Mouse (Mus musculus) cerebellum, postnatal 14 days (tissue): ENCODE data around the gene 4930402F06Rik.

Experiments
- DNase-seq, 2 experiments: peaks; one replicate each; pipeline ENCODE4 v3.0.0; 2021; ENCODE audit warnings: mixed read lengths in 2 of 2

4930402F06Rik gene

DNA sequence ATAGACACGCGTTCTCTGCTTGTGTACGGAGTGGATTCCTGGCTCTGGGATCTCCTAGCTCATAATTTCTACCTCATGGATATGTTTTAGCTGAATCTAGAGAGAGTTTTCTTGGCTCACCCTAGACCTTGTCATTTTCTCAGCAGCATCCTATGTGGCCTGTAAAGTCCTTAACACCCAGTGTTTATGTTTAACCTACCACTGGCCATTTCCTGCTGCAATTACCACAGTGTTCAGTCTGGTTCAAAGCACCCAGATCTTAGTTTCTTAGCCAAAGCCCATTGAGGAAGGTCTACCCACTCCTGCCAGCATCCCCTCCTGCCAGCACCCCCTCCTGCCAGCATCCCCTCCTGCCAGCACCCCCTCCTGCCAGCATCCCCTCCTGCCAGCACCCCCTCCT, 15.8 kb upstream of the 4930402F06Rik start:
- no peak for DNase-seq

DNA sequence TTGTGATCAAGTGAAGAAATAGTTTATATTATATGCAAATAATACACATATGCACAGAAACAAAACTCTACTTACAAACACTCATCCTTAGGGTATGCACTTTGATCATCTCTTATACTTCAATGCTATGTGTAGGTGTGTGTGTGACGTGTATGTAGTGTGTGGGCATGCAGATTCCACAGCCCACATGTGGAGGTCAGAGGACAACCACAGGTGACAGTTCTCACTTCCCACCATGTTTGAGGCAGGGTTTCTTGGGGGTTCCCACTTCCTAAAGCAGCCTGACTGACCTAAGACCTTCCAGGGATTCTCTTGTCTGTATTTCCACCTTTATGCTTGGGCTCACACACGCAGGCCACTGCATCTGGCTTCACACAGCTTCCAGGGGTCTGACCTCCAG, 15.3 kb upstream of the 4930402F06Rik start:
- DNase-seq: no peak

DNA sequence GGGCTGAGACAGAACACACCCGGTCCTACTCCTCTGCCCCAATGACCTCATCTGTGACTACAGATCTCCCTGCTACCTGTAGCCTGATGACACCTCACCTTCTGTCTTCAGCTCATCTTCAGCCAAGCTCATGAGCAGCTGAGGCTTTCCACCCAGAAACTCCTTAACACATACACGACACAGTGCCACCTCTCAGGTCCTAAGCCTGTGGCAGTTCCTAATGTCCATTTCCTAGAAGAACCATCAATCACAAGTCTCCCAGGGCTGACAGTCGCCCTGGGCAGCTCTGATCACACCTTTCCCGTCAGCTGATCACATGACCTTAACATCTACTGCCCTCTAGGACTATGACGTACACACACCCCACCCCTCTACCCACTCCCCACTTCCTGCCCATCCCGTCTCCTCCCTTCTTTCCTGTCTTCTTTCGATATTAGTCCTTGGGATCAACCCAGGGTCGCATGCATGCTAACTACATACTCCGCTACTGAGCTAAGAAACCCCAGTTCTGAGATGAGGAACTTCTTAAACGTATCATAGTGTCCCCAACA, 14.7 kb upstream of the 4930402F06Rik start:
- DNase-seq: no peak

DNA sequence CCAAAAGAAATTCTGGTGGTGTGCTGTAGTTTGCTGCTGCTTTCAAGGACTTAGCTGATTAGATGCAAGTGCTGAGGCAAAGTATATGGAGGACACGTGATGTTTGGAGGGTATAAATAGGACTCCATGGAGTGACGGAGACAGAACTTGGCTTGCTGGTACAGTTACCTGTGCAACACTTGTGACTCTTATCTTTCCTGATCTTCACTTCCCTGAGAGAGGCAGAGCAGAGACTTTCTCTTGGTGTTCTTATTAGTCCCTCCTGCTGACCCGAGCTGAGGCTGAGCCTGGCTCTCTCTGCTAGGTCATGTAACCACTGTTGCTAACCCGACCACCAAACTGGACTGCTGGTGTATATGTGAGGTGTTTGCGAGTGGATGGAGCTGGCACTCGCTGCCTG, 12.5 kb upstream of the 4930402F06Rik start:
- no peak for DNase-seq

DNA sequence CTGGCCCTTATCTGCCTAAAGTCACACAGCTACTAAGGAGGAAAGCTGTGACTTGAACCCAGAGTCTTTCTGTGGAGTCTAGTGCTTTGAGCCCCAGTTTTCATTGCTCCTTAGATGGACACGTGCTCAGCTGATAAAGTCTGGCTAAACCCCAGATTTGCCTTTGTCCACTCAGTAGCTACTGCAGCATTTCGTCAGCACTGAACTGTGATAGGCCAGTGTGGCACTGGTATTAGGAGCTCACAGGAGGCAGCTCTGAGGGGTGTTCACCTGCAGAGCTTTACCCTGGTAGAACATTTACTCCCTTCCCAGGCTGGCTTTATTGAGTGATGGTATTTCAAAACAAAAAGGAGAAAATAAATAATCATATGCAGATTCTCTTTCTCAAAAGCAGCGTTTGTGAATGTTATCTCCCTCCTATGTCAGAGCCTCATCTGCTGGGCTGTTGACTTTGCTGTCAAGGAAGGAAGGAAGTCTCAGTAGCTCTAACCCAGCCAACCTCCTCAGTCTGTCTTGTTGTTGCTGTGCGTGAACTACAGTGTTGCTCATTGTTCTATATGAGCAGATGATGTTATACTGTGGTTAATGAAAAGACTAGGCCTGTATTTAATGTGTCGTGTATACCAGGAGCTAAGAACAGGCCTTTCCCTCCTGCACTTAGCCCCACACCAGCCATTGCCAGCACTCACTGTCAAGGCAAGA, 11.6 kb upstream of the 4930402F06Rik start:
- DNase-seq: no peak

DNA sequence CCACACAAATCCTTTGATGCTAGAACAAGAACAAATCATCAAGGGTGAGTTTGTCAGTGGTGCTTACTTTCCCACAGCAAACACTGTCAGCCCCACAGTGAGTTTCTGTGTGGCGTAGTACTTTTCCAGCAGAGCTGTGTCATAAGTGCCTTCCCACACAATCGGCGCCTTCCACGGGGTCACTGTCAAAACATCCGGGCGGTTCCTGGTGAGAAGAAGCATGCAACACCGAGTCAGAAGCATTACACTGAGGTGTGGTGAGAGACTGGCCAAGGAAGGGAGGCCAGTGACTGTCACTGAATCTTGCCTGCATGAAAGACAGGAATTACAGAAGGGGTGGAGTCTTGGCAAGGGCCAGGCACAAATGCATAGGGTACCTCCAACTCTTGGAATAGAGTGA, 10.9 kb upstream of the 4930402F06Rik start:
- DNase-seq: no peak

DNA sequence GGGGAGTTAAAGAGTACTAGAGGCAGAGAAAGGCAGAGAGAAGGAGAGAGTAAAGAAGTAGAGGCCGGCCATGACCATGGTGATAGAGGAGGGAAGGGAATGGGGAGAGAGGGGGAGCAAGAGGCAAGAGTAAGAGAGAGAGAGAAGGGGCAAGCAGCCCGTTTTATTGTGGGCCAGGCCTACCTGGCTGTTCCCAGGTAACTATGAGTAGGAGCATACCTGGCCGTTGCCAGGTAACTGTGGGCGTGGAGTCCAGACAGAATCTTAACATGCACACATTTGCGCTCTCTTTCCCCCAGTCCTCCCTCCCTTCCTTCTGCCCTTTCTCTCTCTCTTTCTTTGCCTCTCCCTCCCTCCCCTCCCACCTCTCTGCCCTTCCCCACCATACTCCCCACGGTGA, 10.3 kb upstream of the 4930402F06Rik start:
- DNase-seq: no peak

DNA sequence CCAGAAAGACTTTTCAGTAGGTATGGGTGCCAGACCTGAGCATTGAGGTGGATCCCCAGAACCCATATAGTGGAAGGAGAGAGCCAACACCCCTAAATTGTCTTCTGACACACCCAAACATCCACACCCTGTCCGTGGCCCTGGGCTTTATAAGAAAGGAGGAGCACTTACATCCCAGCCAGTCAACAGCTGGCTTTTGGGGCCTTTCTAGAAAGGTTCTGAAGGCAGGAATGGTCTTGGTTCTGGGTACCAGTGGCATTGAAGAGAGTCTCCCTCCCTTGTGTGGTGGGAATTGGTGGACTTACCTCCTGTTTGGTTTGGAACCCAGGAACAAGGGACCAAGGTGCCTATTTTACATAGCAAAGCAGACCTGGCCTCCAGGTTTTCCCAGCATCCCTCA, 9.6 kb upstream of the 4930402F06Rik start:
- no peak for DNase-seq

DNA sequence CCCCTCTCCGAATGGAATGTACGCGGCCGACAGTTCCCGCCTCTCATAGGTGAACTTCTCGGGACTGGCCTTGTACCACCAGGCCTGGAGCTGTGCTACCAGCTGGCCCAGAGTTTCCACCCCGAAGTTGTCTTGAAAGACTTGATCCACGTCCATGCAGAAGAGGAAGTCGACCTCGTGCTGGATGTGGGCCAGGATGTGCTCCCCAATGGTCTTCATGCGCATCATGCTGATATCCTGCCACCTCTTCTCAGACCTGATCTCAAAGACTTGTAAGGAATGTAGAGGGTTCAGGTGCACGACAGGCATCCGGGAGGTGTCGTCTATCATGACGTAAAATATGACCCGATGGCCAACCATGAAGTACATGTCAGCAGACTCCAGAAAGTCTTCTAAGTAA, 5.4 kb upstream of the 4930402F06Rik start:
- DNase-seq: no peak

DNA sequence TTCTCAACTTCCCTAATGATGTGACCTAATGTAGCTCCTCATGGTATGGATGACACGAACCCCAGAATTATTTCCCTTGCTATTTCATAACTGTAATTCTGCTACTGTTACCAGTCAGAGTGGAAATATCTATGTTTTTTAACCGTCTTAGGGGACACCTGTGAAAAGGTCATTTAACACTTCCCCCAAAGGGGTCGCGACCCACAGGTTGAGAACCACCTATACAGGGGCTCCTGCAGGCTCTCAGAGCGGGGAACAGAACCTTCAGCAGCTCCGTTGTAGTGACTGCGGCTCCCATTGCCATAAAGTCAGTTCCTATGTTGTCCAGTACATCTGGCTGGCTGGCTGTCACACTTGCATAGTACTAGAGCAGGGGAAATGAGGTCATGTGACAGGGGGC, 3.8 kb upstream of the 4930402F06Rik start:
- no peak for DNase-seq

DNA sequence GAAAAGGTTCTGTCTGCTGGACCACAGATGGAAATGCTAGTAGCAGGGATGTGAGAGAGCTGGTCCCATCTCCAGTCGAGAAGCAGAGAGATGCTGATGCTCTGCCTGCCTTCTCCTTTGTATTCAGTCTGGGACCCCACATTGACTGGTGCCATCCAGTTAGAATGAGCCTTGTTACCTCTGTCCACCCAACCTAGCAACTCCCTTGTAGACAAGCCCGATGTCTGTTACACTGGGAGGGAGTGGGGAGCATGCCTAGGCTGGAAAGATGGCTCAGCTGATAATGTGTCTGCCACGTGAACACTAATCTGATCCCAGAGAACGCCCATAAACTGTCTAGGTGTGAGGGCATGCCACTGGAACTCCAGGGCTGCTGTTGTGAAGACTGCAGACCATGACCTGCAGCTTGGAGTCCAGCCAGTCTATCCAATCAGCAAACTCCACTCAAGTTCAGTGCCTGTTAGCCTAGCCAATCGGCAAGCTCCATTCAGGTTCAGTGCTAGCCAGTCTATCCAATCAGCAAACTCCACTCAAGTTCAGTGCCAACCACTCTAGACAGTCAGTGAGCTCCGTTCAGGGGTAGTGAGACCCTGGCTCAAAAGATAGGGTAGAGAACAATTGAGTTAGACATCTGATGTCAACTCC, 1.3 kb upstream of the 4930402F06Rik start:
- no peak for DNase-seq

DNA sequence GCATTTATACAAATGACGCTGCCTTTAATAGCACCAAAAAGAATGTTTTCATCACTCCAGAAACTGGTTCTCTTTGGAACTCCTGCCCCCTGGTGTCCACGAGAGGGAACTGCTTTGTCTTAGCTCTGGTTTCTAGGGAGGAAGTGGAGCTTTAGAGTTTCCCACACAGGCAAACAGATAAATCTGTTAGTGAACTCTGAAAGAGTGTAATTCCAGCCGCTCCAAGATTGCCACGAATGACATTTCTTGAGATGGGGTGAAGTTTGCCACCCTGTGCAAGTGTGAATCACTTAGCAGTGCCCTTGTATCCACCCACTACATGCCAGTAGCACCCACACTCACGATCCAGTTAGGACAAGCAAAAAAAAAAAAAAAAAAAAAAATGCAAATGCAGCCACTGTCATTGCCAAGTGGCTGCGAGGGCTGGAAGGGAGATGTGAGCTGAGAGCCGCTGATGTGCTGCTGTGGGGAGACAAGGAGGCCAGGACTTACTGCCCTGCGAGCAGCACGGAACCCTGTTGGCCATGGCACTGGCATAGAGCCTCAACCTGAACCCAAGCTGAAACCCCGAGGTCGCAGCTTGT, 707 bp upstream of the 4930402F06Rik start:
- DNase-seq: peak; percentile 80 to 81

DNA sequence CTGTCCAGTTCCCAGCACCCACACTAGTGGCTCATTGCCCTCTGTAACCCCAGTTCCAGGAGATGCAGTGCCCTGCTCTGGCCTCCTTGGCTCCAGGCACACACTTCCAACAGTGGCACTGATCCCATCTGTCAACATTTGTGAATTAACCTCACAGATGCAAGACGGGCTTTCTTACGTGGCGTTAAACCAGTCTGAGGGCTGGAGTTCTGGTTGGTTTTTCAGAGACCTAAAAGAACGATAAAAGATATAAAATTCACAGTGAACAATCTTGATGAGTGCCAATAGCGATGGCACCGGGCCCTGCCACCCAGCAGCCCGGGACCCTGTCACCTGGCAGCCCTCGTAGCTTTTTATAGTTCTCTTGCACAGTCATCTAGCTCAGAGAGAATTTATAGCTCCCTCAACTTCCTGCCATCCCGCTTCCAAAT, 11.5 kb downstream of the 4930402F06Rik start:
- DNase-seq: peak; percentile 32 to 55

DNA sequence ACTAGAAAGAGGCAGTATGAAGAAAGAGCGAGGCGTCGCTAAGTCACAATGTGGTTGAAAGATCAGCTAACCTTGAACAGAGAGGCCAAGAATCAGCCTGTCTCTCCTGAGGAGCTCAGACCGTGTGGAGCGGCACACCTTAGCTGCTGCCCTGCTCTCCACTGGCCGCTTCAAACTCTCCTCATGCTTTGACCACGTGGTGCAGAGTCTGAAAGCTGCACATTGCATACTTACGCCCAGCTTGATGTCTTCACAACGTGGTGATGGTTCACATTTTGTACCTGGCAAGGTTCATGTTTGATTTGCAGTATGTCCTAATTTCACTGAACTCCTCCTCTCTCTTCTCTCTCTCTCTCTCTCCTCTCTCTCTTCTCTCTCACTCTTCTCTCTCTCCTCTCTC, 17.7 kb downstream of the 4930402F06Rik start:
- no peak for DNase-seq

DNA sequence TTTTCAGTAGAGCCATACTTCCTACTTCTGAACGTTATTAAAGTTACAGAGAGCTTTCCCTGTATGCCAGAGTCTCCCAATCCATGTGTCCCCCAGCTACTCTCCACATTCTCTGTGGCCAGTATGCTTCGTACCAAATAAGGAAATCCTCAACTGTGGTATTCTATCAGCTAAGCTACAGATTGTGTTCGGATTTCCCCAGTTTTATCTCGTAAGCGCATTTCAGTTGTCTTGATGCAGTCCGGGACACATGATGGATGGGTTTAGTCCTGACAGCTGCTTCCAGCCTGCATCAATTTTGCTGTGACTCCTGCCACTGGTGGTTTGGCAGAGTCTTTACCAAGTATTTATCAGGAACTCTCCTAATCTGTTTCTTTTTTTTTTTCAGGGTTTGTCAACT, 19.4 kb downstream of the 4930402F06Rik start:
- no peak for DNase-seq

DNA sequence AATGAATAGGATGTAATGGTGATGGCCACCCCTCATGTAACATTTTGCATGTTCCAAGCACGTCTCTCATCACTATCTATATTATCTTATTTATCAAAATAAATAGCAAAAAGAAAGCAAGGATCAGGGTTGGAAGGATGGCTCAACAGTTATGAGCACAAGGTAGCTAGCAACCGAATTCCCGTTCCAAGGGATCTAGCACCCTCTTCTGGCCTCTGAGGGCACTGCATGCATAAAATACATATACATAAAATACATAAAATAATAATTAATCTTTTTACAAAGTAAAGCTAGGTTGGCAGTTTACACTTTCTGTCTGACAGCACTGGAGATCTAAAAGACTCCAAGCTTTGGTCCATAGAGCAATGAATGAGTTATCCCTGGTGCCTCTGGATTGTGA, 24.0 kb downstream of the 4930402F06Rik start:
- DNase-seq: peak; percentile 49 to 70

DNA sequence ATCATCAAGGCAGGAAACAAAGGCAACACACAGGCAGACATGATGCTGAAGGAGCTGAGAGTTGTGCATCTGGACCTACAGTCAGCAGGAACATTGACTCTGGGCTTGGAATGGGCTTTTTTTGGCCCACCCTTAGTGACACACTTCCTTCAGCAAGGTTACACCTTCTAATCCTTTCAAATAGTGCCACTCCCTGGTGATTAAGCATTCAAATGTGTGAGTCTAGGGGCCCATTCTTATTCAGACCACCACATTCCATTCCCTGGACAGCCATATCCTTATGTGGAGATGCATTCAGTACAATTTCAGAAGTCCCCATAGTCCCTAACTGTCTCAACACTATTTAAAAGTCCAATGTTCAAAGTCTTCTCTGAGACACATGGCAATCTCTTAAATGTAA, 26.3 kb downstream of the 4930402F06Rik start:
- no peak for DNase-seq

DNA sequence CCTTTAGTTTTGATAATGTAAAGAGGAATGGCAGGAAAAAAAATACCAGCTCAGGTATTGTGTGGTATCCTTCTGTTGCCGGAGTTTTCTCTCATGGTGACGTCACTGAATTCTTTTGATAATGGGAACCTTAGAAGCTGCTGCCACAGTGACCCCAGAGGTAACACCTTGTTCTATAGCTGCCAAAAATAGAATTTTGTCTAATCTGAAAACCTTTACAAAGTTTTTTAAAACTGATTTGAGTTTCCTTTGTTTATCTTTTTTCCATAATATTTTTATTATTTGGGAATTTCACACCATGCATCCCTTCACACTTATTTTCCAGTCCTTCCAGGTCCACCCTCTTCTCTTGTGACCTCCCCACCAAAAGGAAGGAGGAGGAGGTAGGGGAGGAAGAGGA, 29.3 kb downstream of the 4930402F06Rik start, which contains the start of gene 4930568D16Rik:
Gene 4930568D16Rik, minus strand, starts transcription at position 101 of the 400 bp plus-strand sequence.
- DNase-seq: no peak

DNA sequence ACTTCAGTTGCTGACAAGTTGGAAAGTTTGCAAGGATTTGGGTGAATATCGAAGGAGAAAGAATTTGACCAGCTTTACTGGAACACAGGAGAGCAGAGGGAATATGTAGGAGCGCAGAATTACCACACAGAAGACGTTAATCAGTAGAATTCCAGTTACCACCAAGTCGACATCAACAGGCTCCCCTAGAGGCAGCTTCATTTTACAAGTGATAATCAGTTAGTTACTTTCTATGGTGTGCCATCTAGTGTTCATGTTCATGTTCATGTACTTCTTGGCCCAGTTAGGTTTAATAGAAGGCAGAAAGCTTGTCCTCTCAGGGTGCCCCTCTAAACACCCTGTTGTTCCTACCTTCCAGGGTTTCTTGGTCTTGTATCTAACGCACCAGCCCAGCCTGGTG, 47.8 kb downstream of the 4930402F06Rik start:
- peak in 1 of 2 experiments; percentile 41 for DNase-seq

DNA sequence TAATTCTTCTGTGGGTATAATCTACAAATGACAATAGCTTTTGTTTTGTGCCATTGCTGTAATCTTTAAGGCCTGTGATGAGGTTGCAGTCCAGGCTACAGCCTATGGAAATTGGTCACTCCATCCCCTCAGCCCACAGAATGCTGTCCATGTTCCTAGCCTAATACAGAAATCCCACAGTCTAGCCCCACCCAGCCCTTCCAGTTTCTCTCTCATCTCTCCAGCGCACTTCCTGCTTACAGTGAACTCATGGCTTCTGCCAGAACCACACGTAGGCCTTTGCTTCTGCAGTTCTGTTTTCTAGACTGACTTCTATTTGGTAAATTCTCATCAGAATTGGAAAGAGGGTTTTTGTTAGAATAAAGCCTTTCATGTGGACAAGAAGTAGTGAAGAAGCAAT, 51.0 kb downstream of the 4930402F06Rik start:
- no peak for DNase-seq

DNA sequence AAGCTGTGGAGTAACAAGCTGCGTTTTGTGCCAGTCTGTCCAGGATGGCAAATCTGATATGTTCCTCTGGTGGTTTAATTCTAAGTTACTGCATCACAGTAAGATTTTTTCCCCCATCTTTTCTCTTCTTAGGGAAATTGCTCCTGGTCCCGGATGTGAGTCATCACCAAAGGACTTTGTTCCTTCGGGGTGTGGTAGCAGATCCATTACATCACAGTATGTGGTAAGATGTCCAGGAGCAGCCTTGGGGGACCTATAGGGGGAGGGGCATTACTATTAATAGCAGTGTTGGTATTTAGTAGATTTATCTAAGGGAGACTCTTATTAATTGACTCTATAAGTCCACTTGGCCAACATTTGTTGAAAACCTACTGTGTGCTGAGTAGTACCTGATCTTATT, 54.4 kb downstream of the 4930402F06Rik start:
- DNase-seq: no peak

DNA sequence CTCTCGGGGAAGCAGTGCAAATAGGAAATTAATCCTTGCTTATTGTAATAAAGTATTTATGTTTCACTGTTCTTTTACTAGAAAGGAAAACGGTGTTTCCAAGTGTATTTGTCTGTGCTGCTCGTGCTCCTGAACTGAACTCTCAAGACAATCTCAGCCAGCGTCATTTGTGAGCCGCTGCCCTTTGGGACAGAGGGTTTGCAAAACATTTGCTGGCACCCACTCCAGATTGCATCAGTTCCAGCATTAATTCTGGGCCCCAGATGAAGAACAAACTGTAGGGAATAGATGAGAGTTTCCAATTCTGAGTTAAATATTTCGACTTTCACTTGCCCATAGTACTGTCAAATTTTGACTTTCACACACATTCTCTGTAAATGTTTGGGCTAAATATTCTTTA, 58.3 kb downstream of the 4930402F06Rik start:
- DNase-seq: no peak

DNA sequence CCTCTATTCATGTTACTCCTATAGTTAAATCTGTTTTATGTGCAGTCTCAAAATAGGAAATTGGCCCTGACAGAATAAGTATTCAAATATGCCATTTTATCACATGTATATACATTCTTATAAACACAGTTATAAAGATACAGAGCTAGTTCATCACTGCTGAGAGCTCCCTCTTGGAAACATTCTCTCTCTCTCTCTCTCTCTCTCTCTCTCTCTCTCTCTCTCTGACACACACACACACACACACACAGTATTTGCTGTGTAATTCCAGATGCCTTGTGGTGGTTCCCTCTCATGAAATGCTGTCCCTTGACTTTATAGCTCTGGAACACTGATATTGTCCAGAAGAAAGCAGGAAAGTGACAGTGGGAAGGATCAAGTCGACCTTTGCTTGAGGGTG, 58.9 kb downstream of the 4930402F06Rik start:
- DNase-seq: no peak

DNA sequence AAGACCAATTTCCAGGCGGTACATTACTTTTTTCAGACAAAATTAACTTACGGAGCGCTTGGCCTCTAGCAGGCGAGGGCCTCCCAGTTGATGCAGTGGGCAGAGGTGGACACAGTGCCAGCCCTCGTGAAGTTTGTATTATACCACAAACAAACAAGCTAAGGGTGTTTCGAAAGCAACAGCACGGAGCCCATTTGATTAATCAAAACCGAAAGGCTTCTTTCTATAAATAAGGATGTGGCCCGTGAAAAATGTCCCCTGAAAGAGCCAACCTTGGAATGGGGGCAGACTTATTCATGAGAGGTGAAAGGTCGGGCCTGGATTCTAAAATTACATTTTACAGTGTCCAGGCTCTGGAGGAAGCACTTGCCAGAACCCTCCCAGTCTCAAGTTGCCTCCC, 59.6 kb downstream of the 4930402F06Rik start:
- DNase-seq: no peak
